Mouse (Mus musculus) central nervous system, embryonic 11.5 days (tissue): ENCODE results near the gene Myo6. TPM values are rescaled to one million over a fixed set of nuclear protein-coding genes. Genes with fewer than 3 reads are reported as not detected.

Experiments used
- polyA plus RNA-seq: library from polyadenylated mRNA; depleted of rRNA; stranded (reverse); fragments of >200 nt; gene quantifications from 2 replicates; pipeline ENCODE4 v1.2.3, GENCODE M21; 2012; rRNA removed

Myo6 gene
- 9.8 and 32.3 TPM in 2 replicates for polyA plus RNA-seq

DNA sequence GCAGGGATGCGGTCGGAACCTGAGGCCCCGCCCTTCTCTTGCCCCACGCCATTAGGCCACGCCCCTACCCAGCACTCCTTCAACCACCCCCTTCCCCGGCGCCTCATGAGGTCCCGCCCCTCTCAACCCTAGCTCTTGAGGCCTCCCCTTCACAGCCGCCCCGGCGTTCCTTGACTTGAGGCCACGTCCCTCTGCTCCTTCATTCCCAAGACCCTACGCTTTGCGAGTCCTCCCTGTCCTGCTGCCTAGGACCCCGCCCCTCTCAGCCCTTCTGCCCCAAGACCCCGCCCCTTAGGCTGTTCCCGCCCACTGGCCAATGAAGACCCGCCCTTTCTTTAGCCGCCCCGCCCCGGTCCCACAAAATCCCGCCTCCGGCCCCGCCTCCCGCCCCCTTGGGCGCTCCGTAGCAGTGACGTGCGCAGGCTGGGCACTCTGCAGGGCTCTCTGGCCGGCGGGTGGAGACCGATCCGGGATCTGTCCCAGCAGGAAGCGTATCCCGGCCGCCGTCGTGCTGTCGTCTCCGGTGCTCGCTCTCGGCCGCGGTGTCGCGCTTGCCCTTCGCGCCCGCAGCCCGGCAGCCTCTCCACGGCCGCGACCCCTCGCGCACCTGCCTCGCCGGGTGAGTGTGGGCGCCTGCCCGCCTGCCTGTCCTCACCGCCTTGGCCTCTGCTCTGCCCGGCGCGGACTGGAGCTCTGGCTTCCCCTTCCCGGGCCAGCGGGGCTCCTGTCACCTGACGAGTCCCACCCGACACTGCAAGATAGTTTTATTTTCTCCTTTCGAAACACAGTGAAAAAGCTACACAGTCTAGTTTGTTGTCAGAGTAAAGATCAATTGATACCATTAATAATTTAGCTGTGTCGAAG, at the start of gene Myo6:
Gene Myo6, plus strand, starts transcription at position 421 of the 864 bp plus-strand sequence.

Other genes with a start within 250 kb of the Myo6 start
- gene Filip1, start 152.2 kb upstream of the Myo6 start, polyA plus RNA-seq: 6.1 and 15.9 TPM in 2 replicates
- gene Senp6, start 98.1 kb upstream of the Myo6 start, polyA plus RNA-seq: 100 and 180 TPM in 2 replicates